Mouse (Mus musculus) CH12.LX (cell line): ENCODE data around the gene Mov10l1. TPM values are rescaled to one million over a fixed set of nuclear protein-coding genes. Genes with fewer than 3 reads are reported as not detected.

ENCODE experiments used
- DNase-seq: peaks from one replicate; pipeline ENCODE4 v3.0.0-alpha.2; 2013; ENCODE audit errors: extremely low read depth
- H3K27ac ChIP-seq: 2 replicates; pipeline ENCODE4 v1.5.1; 2012; ENCODE audit warnings: low read depth, mild to moderate bottlenecking, control low read depth, moderate library complexity; ENCODE audit not compliant: insufficient read depth
- H3K27me3 ChIP-seq: replicated peaks from 2 replicates; pipeline ENCODE3; 2012; ENCODE audit warnings: inconsistent platforms
- H3K36me3 ChIP-seq, 2 experiments: replicated peaks in 1 of 2; 2 replicates each; pipeline versions ENCODE3 to v1.6.1; 2012; ENCODE audit warnings: inconsistent platforms in 1 of 2, low read length in 1 of 2, mild to moderate bottlenecking in 1 of 2, mixed read lengths in 1 of 2, moderate library complexity in 1 of 2; ENCODE audit not compliant: control insufficient read depth in 1 of 2, insufficient read depth in 1 of 2
- H3K4me1 ChIP-seq, 2 experiments: 2 replicates each; pipeline ENCODE4 v1.6.1; 2012; ENCODE audit warnings: inconsistent platforms in 1 of 2, moderate library complexity in 1 of 2; ENCODE audit not compliant: insufficient read depth in 2 of 2, control insufficient read depth in 1 of 2
- H3K4me2 ChIP-seq: 2 replicates; pipeline ENCODE4 v1.6.1; 2012; ENCODE audit warnings: low read depth, mild to moderate bottlenecking, control low read depth; ENCODE audit not compliant: poor library complexity, insufficient read depth, severe bottlenecking
- H3K4me3 ChIP-seq, 3 experiments: fragments of 150-350 bp in 1 of 3; sonication (generic) in 1 of 3; replicated peaks in 1 of 3; 2 replicates each; pipeline versions ENCODE3 to v1.5.1; 2011 to 2012; ENCODE audit warnings: low read depth in 2 of 3, low read length in 2 of 3, mild to moderate bottlenecking in 2 of 3, moderate library complexity in 2 of 3, control low read depth in 1 of 3, improper control_type of control experiment in 1 of 3, inconsistent platforms in 1 of 3, mixed read lengths in 1 of 3; ENCODE audit not compliant: poor library complexity in 1 of 3
- H3K79me2 ChIP-seq: replicated peaks from 2 replicates; pipeline ENCODE4 v1.6.1; 2012; ENCODE audit warnings: mild to moderate bottlenecking, moderate library complexity; ENCODE audit not compliant: control insufficient read depth, poor library complexity, insufficient read depth, severe bottlenecking; ENCODE audit errors: extremely low read depth
- H3K9ac ChIP-seq: 2 replicates; pipeline ENCODE4 v1.6.1; 2012; ENCODE audit warnings: low read depth, mild to moderate bottlenecking, control low read depth, moderate library complexity; ENCODE audit not compliant: insufficient read depth
- H3K9me3 ChIP-seq: replicated peaks from 2 replicates; pipeline ENCODE3; 2012; ENCODE audit warnings: low read length, inconsistent platforms, mixed read lengths
- CHD2 ChIP-seq: IDR thresholded peaks from 2 replicates; pipeline ENCODE4 v1.6.1; 2011; ENCODE audit warnings: low read length, improper control_type of control experiment
- CTCF ChIP-seq, 2 experiments: IDR thresholded peaks in 1 of 2; conservative IDR thresholded peaks in 1 of 2; 2 replicates each; pipeline ENCODE4 v1.5.1; 2011 to 2012; ENCODE audit warnings: low read depth in 2 of 2, low read length in 2 of 2, improper control_type of control experiment in 1 of 2, inconsistent platforms in 1 of 2, mild to moderate bottlenecking in 1 of 2, moderate library complexity in 1 of 2
- E2F4 ChIP-seq: IDR thresholded peaks from 2 replicates; pipeline ENCODE4 v1.6.1; 2011; ENCODE audit warnings: low read depth, low read length, improper control_type of control experiment; ENCODE audit not compliant: insufficient replicate concordance
- ELF1 ChIP-seq: IDR thresholded peaks from 2 replicates; pipeline ENCODE4 v1.6.1; 2014; ENCODE audit warnings: low read depth, mild to moderate bottlenecking, inconsistent platforms, low read length, improper control_type of control experiment
- EP300 ChIP-seq: IDR thresholded peaks from 2 replicates; pipeline ENCODE4 v1.6.1; 2011; ENCODE audit warnings: low read length, improper control_type of control experiment
- GABPA ChIP-seq: IDR thresholded peaks from 2 replicates; pipeline ENCODE4 v1.6.1; 2012; ENCODE audit warnings: low read depth, low read length, improper control_type of control experiment, inconsistent platforms; ENCODE audit not compliant: insufficient replicate concordance
- JUND ChIP-seq: conservative IDR thresholded peaks from 2 replicates; pipeline ENCODE4 v1.6.1; 2011; ENCODE audit warnings: low read depth, low read length, improper control_type of control experiment
- MAX ChIP-seq: IDR thresholded peaks from 2 replicates; pipeline ENCODE4 v1.6.1; 2011; ENCODE audit warnings: low read length, improper control_type of control experiment
- MAZ ChIP-seq: IDR thresholded peaks from 2 replicates; pipeline ENCODE4 v1.6.1; 2012; ENCODE audit warnings: low read depth, mild to moderate bottlenecking, inconsistent platforms, low read length, improper control_type of control experiment, moderate library complexity
- MEF2A ChIP-seq: IDR thresholded peaks from 2 replicates; pipeline ENCODE4 v1.6.1; 2014; ENCODE audit warnings: low read depth, mild to moderate bottlenecking, inconsistent platforms, low read length, improper control_type of control experiment, borderline replicate concordance
- MYC ChIP-seq: IDR thresholded peaks from 2 replicates; pipeline ENCODE4 v1.6.1; 2011; ENCODE audit warnings: low read depth, mild to moderate bottlenecking, improper control_type of control experiment, low read length
- NELFE ChIP-seq: IDR thresholded peaks from 2 replicates; pipeline ENCODE4 v1.6.1; 2011; ENCODE audit warnings: low read depth, low read length, improper control_type of control experiment
- NRF1 ChIP-seq: IDR thresholded peaks from 2 replicates; pipeline ENCODE4 v1.6.1; 2014; ENCODE audit warnings: low read depth, mild to moderate bottlenecking, inconsistent platforms, low read length, improper control_type of control experiment, moderate library complexity
- PAX5 ChIP-seq: IDR thresholded peaks from 2 replicates; pipeline ENCODE4 v1.6.1; 2012; ENCODE audit warnings: low read length, inconsistent platforms, mixed read lengths
- POLR2A ChIP-seq: IDR thresholded peaks from 2 replicates; pipeline ENCODE4 v1.6.1; 2011; ENCODE audit warnings: low read depth, mild to moderate bottlenecking, improper control_type of control experiment, low read length
- RAD21 ChIP-seq: IDR thresholded peaks from 2 replicates; pipeline ENCODE4 v1.6.1; 2011; ENCODE audit warnings: low read depth, mild to moderate bottlenecking, low read length, improper control_type of control experiment, moderate library complexity
- RCOR1 ChIP-seq: conservative IDR thresholded peaks from 2 replicates; pipeline ENCODE4 v1.6.1; 2012; ENCODE audit warnings: low read depth, mild to moderate bottlenecking, inconsistent platforms, low read length, improper control_type of control experiment
- SIN3A ChIP-seq: IDR thresholded peaks from 2 replicates; pipeline ENCODE4 v1.6.1; 2012; ENCODE audit warnings: low read length, improper control_type of control experiment, inconsistent platforms
- SMC3 ChIP-seq: IDR thresholded peaks from 2 replicates; pipeline ENCODE4 v1.6.1; 2011; ENCODE audit warnings: low read depth, low read length, improper control_type of control experiment
- TBP ChIP-seq: conservative IDR thresholded peaks from 2 replicates; pipeline ENCODE4 v1.6.1; 2011; ENCODE audit warnings: low read depth, low read length, improper control_type of control experiment
- TCF12 ChIP-seq: IDR thresholded peaks from 2 replicates; pipeline ENCODE4 v1.6.1; 2014; ENCODE audit warnings: low read depth, mild to moderate bottlenecking, inconsistent platforms, low read length, improper control_type of control experiment
- USF2 ChIP-seq: conservative IDR thresholded peaks from 2 replicates; pipeline ENCODE4 v1.6.1; 2011; ENCODE audit warnings: low read depth, low read length, improper control_type of control experiment
- ZC3H11A ChIP-seq: IDR thresholded peaks from 2 replicates; pipeline ENCODE4 v1.6.1; 2012; ENCODE audit warnings: low read depth, mild to moderate bottlenecking, inconsistent platforms, low read length, improper control_type of control experiment
- ZKSCAN1 ChIP-seq: IDR thresholded peaks from 2 replicates; pipeline ENCODE4 v1.6.1; 2012; ENCODE audit warnings: low read depth, inconsistent platforms, low read length, improper control_type of control experiment, borderline replicate concordance
- ZMIZ1 ChIP-seq: IDR thresholded peaks from 2 replicates; pipeline ENCODE4 v1.6.1; 2012; ENCODE audit warnings: low read depth, mild to moderate bottlenecking, inconsistent platforms, low read length, improper control_type of control experiment
- ZNF384 ChIP-seq: IDR thresholded peaks from 2 replicates; pipeline ENCODE4 v1.6.1; 2012; ENCODE audit warnings: low read depth, low read length, improper control_type of control experiment, inconsistent platforms
- dilution Hi-C: fragments of 300-500 bp; cut with MboI; formaldehyde crosslinking; loops from 2 replicates; pipeline ENCODE4 v1.14.3; 2020; ENCODE audit warnings: low sequenced_read_pairs; ENCODE audit not compliant: extremely low pct_unique_long_range_greater_than_20kb, extremely low pct_ligation_motif_present
- in situ Hi-C: fragments of 300-500 bp; cut with MboI; formaldehyde crosslinking; loops from 3 replicates; pipeline ENCODE4 v1.14.3; 2019; ENCODE audit warnings: low sequenced_read_pairs, low pct_ligation_motif_present, low pct_unique_long_range_greater_than_20kb, mixed read lengths
- polyA plus RNA-seq: library from polyadenylated mRNA; unstranded; fragments of >175 nt; gene quantifications from 2 replicates; pipeline ENCODE4 v1.2.1, GENCODE M21; 2012; ENCODE audit warnings: low read depth; ENCODE audit not compliant: insufficient read length
- total RNA-seq, 2 experiments: library from RNA; depleted of rRNA; stranded (reverse); fragments of 300-350 nt in 1 of 2; fragments of >200 nt in 1 of 2; gene quantifications; 2 replicates each; pipeline ENCODE4 v1.2.3; 2012 to 2014

Gene Mov10l1
- total and polyA plus RNA-seq, 3 experiments = not detected

GRCm38 (mm10) chr15:89092181-89092580, 109.5 kb downstream of the Mov10l1 start:
- H3K27me3 ChIP-seq = no peaks in the 10 kb centered on the region
- peaks cover 43 to 55% of the 10 kb centered on the region in 2 experiments for H3K36me3 ChIP-seq
- dilution Hi-C loops (no loop called here), in situ Hi-C loops (no loop called here)
- DNase-seq = no peak
- H3K27ac ChIP-seq = no peak overlapping the region
- H3K9ac ChIP-seq = no peak overlapping the region
- no peak overlapping the region for H3K4me3 ChIP-seq
- TF ChIP-seq SMC3 = no peak
- no peak for TF ChIP-seq PAX5
- no peak for TF ChIP-seq CTCF (conservative IDR thresholded peaks at IDR 0.05 in 1 of 2, IDR thresholded peaks at IDR 0.05 in 1 of 2; ENCODE audit: low read depth in 2 of 2, low read length in 2 of 2)
- no peak for TF ChIP-seq E2F4
- TF ChIP-seq USF2 = no peak
- TF ChIP-seq ZC3H11A = no peak
- no peak for TF ChIP-seq TCF12
- no peak for TF ChIP-seq POLR2A
- TF ChIP-seq RAD21 = no peak
- no peak for TF ChIP-seq NRF1
- no peak for TF ChIP-seq MYC
- TF ChIP-seq TBP = no peak
- no peak for TF ChIP-seq ELF1
- no peak for TF ChIP-seq JUND
- no peak for TF ChIP-seq GABPA
- no peak for TF ChIP-seq MAX
- TF ChIP-seq MAZ = no peak
- H3K79me2 ChIP-seq = no peaks in the 10 kb centered on the region
- H3K4me2 ChIP-seq = no peak overlapping the region
- H3K4me1 ChIP-seq = peaks cover 3 to 19% of the 10 kb centered on the region in 2 experiments; a peak in 3 of 4 replicates
- H3K9me3 ChIP-seq = no peaks in the 10 kb centered on the region

- H3K9ac ChIP-seq = no peak overlapping the region
- dilution Hi-C loops = no loop called here
- H3K27ac ChIP-seq = no peak overlapping the region
- no peaks in the 10 kb centered on the region for H3K79me2 ChIP-seq
- in situ Hi-C loops = no loop called here
- H3K4me1 ChIP-seq = no peaks in the 10 kb centered on the region
- H3K4me3 ChIP-seq = no peak overlapping the region
- H3K36me3 ChIP-seq = peaks cover 92 to 97% of the 10 kb centered on the region in 2 experiments
- no peaks in the 10 kb centered on the region for H3K27me3 ChIP-seq
- H3K4me2 ChIP-seq = no peak overlapping the region
- no peaks in the 10 kb centered on the region for H3K9me3 ChIP-seq
- TF ChIP-seq NRF1 (no peak), NELFE (no peak), CHD2 (no peak), CTCF (conservative IDR thresholded peaks at IDR 0.05 in 1 of 2, IDR thresholded peaks at IDR 0.05 in 1 of 2; ENCODE audit: low read depth in 2 of 2, low read length in 2 of 2) (no peak), SMC3 (no peak), RAD21 (no peak), TCF12 (no peak), ZNF384 (no peak), TBP (no peak), ZKSCAN1 (no peak), PAX5 (no peak), SIN3A (no peak), ZMIZ1 (no peak), MEF2A (no peak), JUND (no peak), POLR2A (no peak), RCOR1 (no peak), EP300 (no peak)
- no peak for DNase-seq
These were observed 114.7 kb downstream of the Mov10l1 start for GRCm38 (mm10) chr15:89097450-89097849.
